Mouse (Mus musculus) neural tube, embryonic 14.5 days (tissue): ENCODE measurements around the gene Aqp3. TPM values are rescaled to one million over a fixed set of nuclear protein-coding genes. Genes with fewer than 3 reads are reported as not detected.

ENCODE experiments used
- ATAC-seq: fragments of 200-750 bp; cut with Nextera tagmentation; 2 replicates; pipeline ENCODE4 v1.8.0; 2017; ENCODE audit warnings: low read depth, mild to moderate bottlenecking, moderate TSS enrichment, moderate library complexity
- H3K27ac ChIP-seq: fragments of 300-500 bp; sonication (generic); 2 replicates; pipeline ENCODE4 v1.5.1; 2014; ENCODE audit warnings: low read depth, mild to moderate bottlenecking, control low read depth, low read length, moderate library complexity, mixed read lengths
- H3K27me3 ChIP-seq: fragments of 300-500 bp; sonication (generic); 2 replicates; pipeline ENCODE4 v1.6.1; 2014; ENCODE audit warnings: low read length; ENCODE audit not compliant: control insufficient read depth, insufficient read depth
- H3K36me3 ChIP-seq: fragments of 300-500 bp; sonication (generic); 2 replicates; pipeline ENCODE4 v1.6.1; 2014; ENCODE audit warnings: low read length, mixed read lengths; ENCODE audit not compliant: control insufficient read depth, insufficient read depth
- H3K4me1 ChIP-seq: fragments of 300-500 bp; sonication (generic); 2 replicates; pipeline ENCODE4 v1.6.1; 2014; ENCODE audit warnings: low read length; ENCODE audit not compliant: control insufficient read depth, insufficient read depth
- H3K4me2 ChIP-seq: fragments of 300-500 bp; sonication (generic); 2 replicates; pipeline ENCODE4 v1.6.1; 2014; ENCODE audit warnings: mild to moderate bottlenecking, low read depth, low read length, control low read depth
- H3K4me3 ChIP-seq: fragments of 300-500 bp; sonication (generic); 2 replicates; pipeline ENCODE4 v1.5.1; 2014; ENCODE audit warnings: low read depth, low read length, control low read depth, mixed read lengths
- H3K9ac ChIP-seq: fragments of 300-500 bp; sonication (generic); replicated peaks from 2 replicates; pipeline ENCODE4 v1.6.1; 2014; ENCODE audit warnings: low read depth, mild to moderate bottlenecking, control low read depth, low read length, mixed read lengths
- H3K9me3 ChIP-seq: fragments of 300-500 bp; sonication (generic); 2 replicates; pipeline ENCODE4 v1.6.1; 2016; ENCODE audit warnings: low read length; ENCODE audit not compliant: control insufficient read depth
- WGBS: fragments of 180-500 bp; shearing (Covaris S2); extraction: QIAGEN DNeasy Blood & Tissue Kit; methylation state at CpG from one replicate; pipeline ENCODE4 v1.1.7; 2014; 5-methylcytosine and 5-hydroxymethylcytosine counted together
- polyA plus RNA-seq: library from polyadenylated mRNA; unstranded; fragments of >200 nt; fragmentation: Nextera tagmentation; extraction: Ambion mirVana; gene quantifications from 2 replicates; pipeline ENCODE4 v1.2.1, GENCODE M21; 2014

Gene Aqp3
- polyA plus RNA-seq, 1 experiment from 2014 or later: 0.19 TPM

DNA sequence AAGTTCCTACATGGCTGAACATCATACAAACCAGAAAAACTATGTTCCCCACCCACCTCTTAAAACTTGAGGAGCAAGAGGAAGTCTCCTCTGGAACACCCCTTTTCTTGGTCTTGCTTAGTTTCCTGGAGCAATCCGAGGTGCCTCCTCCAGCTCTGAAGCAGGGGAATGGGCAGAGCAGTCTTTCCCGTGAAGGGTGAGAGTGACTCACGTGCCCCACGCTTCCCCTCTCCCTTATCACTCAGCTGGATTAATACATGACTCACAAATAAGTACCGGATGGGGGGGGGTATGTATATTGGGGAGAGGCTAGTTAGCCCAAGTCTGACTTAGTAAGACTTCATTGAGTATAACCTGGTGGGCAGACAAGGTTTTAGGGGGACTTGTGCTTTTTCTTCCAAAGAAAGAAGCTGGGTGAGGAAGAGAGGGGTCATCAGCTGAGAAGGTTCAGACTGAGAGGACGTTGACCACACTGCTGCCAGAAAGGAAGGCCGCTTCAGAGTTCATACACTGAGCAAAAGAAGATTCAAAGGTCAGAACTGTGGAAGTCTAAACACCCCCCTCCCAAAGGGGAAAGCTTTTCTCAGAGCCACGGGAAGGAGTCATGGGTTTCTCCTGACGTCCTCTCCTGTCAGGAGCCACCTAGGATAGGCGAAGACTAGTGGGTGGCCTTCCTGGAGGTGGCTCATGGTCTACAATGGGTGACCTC is 10.9 kb upstream of the Aqp3 start:
- no peak for ATAC-seq
- Histone ChIP-seq H3K4me1 (no peaks in the 10 kb centered on the region), H3K36me3 (peaks cover 2% of the 10 kb centered on the region; the same call in 1 of the 2 replicates), H3K27ac (no peak overlapping the region), H3K4me3 (no peak overlapping the region), H3K9me3 (no peaks in the 10 kb centered on the region), H3K4me2 (no peak overlapping the region), H3K27me3 (no peaks in the 10 kb centered on the region), H3K9ac (no peak overlapping the region)
- 85% methylated on average over 10 of the region's 10 CpGs for WGBS

DNA sequence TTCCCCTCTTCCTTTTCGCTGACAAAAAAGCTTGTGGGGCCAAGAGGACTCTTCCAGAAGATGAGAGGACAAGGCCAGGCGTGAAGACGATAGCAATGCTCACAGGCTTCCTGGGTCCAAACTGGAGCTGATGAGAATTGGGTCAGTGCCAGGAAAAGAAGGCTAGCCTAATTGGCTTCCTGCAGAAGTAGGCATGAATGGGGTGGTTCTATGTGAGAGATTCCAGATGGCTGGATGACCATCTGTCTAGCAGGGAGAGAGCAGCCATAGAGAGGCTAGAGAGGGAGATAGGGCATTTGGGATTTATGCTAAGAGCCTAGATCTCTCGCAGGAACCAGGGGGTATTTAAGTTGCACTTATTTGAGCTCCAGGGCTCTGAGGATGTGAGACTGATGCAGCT is 9.5 kb upstream of the Aqp3 start:
- no peaks in the 10 kb centered on the region for H3K9me3 ChIP-seq
- 82% methylated on average over 4 of the region's 4 CpGs for WGBS
- no peak overlapping the region for H3K4me2 ChIP-seq
- no peaks in the 10 kb centered on the region for H3K36me3 ChIP-seq
- no peaks in the 10 kb centered on the region for H3K4me1 ChIP-seq
- no peaks in the 10 kb centered on the region for H3K27me3 ChIP-seq
- H3K27ac ChIP-seq: no peak overlapping the region
- no peak for ATAC-seq
- H3K4me3 ChIP-seq: no peak overlapping the region
- no peak overlapping the region for H3K9ac ChIP-seq

DNA sequence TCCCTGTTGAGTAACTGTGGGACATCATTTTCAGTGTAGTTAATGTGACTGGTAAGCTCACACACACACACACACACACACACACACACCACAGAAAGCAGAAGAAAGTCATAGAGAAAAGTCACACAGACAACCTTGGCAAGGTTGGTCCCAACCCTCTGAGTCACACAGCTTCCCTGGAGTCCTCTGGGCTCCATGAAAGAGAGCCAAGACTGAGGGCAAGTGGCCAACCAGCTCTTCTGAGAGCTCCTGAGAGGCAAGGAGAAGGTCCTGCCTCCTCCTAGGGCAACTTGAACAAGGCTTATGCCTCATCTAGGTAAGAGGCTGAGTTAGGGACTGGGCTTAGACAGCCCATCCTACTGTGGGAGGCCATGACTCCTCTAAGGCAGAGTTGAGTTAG is 4.9 kb upstream of the Aqp3 start:
- Histone ChIP-seq H3K4me1 (peaks cover 4% of the 10 kb centered on the region; the same call in 1 of the 2 replicates), H3K27ac (no peak overlapping the region), H3K4me3 (no peak overlapping the region), H3K9me3 (no peaks in the 10 kb centered on the region), H3K9ac (no peak overlapping the region), H3K4me2 (no peak overlapping the region), H3K27me3 (peaks cover 7% of the 10 kb centered on the region), H3K36me3 (no peaks in the 10 kb centered on the region)
- no peak for ATAC-seq

DNA sequence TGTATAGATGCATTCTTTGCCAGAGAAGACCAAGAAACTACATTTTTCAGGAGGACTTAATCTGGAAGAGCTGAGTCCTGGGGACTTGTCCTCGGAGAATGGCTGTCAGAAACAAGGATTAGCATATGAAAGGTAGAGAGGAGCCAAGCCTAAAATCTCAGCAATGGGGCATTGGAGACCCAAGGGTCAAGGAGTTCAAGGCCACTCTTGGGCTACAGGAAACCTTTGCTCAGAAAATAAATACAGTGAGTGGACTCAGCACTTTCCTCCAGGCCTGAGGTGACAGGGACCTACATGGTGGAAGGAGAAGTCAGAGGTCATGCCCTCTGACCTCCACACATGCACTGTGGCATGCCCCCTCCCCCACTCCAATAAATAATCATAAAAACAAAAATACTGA is 3.0 kb upstream of the Aqp3 start:
- Histone ChIP-seq H3K9ac (no peak overlapping the region), H3K4me2 (no peak overlapping the region), H3K27ac (no peak overlapping the region), H3K4me1 (peaks cover 4% of the 10 kb centered on the region; the same call in 1 of the 2 replicates), H3K4me3 (no peak overlapping the region), H3K36me3 (no peaks in the 10 kb centered on the region), H3K9me3 (no peaks in the 10 kb centered on the region), H3K27me3 (peaks cover 14% of the 10 kb centered on the region)
- WGBS: 29% methylated on average over 1 of the region's 1 CpGs
- no peak for ATAC-seq

DNA sequence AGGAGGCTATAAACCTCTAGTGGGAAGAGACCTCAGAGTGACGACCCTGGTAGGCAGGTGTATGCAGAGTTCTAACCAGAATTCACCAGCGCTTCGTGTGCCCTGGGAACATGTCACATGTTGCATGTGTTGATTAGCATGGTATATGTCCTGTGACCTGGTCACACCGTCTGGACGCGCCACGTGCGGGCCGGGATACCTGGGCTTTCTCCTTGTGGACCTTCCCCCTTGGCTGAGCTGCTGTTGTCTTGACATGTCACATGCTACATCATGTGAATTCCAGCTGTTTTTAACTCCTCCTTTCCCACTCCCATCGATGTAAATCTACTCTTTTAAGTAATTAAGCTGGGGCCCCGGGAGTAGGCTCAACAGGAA is 581 bp upstream of the Aqp3 start:
- Histone ChIP-seq H3K9ac (peak overlapping the region; percentile 21; the same call in 1 of the 2 replicates), H3K36me3 (no peaks in the 10 kb centered on the region), H3K4me2 (peak overlapping the region; percentile 96), H3K27ac (no peak overlapping the region), H3K27me3 (peaks cover 14% of the 10 kb centered on the region), H3K4me1 (peaks cover 4% of the 10 kb centered on the region; the same call in 1 of the 2 replicates), H3K9me3 (no peaks in the 10 kb centered on the region), H3K4me3 (peak overlapping the region; percentile 37)
- 16% methylated on average over 11 of the region's 11 CpGs for WGBS
- peak; percentile 20 for ATAC-seq

DNA sequence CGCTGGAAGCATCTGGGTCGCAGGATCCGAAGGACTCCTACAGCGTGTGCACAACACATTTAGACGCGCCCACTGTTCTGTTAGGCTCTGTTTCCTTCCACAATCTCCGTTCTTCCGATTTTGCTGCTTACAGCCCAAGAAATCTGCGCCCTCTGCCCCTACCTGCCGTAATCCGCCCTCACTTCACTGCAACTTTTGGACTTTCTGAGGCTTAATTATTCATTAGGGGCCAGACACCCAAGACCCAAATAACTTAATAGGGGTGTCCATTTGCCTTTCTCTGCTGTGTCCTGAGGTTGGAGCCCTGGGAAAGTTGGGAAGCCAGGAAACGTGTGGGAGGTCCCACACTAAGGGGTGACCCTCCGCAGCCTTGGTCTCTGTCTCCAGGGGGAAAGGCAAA is 602 bp downstream of the Aqp3 start:
- Histone ChIP-seq H3K4me1 (peaks cover 4% of the 10 kb centered on the region; the same call in 1 of the 2 replicates), H3K9ac (no peak overlapping the region), H3K4me3 (peak overlapping the region; percentile 37; the same call in 1 of the 2 replicates), H3K27me3 (peaks cover 14% of the 10 kb centered on the region), H3K27ac (no peak overlapping the region), H3K4me2 (no peak overlapping the region; the same call in 1 of the 2 replicates), H3K36me3 (no peaks in the 10 kb centered on the region), H3K9me3 (no peaks in the 10 kb centered on the region)
- WGBS: 44% methylated on average over 13 of the region's 13 CpGs
- no peak for ATAC-seq

DNA sequence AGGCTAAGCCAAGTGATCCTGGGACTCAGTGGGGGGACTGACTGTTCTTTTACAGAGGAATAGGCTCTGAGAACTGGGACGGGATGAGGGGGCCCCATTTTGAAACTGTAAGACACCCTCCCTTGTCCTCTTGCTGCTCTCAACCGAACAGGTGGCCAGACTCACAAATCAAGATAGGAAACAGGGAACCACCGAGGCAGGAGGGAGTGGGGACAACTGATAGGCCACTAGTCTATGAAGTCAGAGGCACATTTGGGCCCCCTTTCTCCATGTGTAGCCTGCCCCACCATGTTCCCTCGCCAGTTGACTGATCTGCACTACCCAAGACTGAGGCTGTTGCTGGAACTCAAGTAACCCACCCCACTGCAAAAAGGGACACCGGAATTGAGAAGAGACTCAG is 1.2 kb downstream of the Aqp3 start:
- WGBS: 72% methylated on average over 5 of the region's 5 CpGs
- H3K9ac ChIP-seq: no peak overlapping the region

DNA sequence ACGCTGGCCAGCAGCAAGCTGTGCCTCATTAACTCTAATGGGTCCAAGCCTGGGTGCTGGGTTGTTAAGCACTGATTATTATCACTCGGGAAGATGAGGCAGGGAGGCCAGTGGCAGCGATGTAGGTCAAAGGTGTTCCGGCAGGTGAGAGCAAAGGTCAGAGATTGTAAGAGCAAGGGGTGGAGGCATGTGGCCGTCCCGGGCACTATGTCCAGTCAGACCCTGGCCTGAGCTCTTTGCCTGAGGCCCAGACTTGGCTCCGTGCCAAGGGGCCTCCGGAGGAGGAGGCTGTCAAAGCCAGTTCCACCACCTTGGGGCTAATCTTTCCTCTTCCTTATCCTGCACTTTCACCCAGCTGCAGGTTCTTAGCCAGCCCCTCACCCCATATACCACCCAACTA is 1.8 kb downstream of the Aqp3 start:
- Histone ChIP-seq H3K36me3 (no peaks in the 10 kb centered on the region), H3K9me3 (no peaks in the 10 kb centered on the region), H3K4me2 (no peak overlapping the region), H3K9ac (no peak overlapping the region), H3K27ac (no peak overlapping the region), H3K27me3 (peaks cover 14% of the 10 kb centered on the region), H3K4me1 (peaks cover 4% of the 10 kb centered on the region; the same call in 1 of the 2 replicates), H3K4me3 (no peak overlapping the region)
- ATAC-seq: no peak
- 73% methylated on average over 8 of the region's 8 CpGs for WGBS

More for the DNA sequence above, 1.2 kb downstream of the Aqp3 start:
- no peaks in the 10 kb centered on the region for H3K9me3 ChIP-seq
- H3K4me2 ChIP-seq: no peak overlapping the region
- H3K27me3 ChIP-seq: peaks cover 14% of the 10 kb centered on the region
- H3K27ac ChIP-seq: no peak overlapping the region
- ATAC-seq: no peak
- H3K4me3 ChIP-seq: no peak overlapping the region
- no peaks in the 10 kb centered on the region for H3K36me3 ChIP-seq
- peaks cover 4% of the 10 kb centered on the region; the same call in 1 of the 2 replicates for H3K4me1 ChIP-seq

DNA sequence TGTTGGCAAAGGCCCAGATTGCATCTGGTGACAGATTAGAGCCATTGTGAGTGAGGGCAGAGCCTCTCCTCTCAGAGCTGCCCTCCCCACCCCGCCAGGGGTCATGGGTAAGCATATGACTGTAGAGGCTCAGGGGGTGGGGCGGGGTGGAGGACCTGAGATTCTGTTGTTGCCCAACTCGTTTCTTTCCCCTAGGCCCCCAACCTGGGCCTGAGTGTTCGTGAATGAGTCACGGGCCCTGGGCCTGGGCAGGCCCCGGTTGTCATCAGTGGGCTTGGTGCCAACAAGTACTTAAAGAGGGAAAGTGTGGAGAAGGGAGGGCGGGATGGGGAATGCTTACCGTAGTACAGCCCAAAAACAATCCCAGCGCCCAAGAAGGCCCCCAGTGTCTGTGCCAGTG is 3.6 kb downstream of the Aqp3 start:
- no peak for ATAC-seq
- peaks cover 4% of the 10 kb centered on the region; the same call in 1 of the 2 replicates for H3K4me1 ChIP-seq
- H3K9ac ChIP-seq: no peak overlapping the region
- WGBS: 76% methylated on average over 9 of the region's 9 CpGs
- H3K36me3 ChIP-seq: no peaks in the 10 kb centered on the region
- no peaks in the 10 kb centered on the region for H3K9me3 ChIP-seq
- peaks cover 14% of the 10 kb centered on the region for H3K27me3 ChIP-seq
- H3K4me3 ChIP-seq: no peak overlapping the region
- H3K27ac ChIP-seq: no peak overlapping the region
- no peak overlapping the region for H3K4me2 ChIP-seq
